Mouse (Mus musculus): Measurements from ENCODE around the gene Fbxo22. TPM values are rescaled to one million over a fixed set of nuclear protein-coding genes. Genes with fewer than 3 reads are reported as not detected.
A peak's percentile ranks its signal among the peaks of the same experiment; 100 is the strongest.

Gene Fbxo22
- 33.1 and 34.8 TPM in 2 replicates for polyA plus RNA-seq (2012; rRNA removed)

DNA sequence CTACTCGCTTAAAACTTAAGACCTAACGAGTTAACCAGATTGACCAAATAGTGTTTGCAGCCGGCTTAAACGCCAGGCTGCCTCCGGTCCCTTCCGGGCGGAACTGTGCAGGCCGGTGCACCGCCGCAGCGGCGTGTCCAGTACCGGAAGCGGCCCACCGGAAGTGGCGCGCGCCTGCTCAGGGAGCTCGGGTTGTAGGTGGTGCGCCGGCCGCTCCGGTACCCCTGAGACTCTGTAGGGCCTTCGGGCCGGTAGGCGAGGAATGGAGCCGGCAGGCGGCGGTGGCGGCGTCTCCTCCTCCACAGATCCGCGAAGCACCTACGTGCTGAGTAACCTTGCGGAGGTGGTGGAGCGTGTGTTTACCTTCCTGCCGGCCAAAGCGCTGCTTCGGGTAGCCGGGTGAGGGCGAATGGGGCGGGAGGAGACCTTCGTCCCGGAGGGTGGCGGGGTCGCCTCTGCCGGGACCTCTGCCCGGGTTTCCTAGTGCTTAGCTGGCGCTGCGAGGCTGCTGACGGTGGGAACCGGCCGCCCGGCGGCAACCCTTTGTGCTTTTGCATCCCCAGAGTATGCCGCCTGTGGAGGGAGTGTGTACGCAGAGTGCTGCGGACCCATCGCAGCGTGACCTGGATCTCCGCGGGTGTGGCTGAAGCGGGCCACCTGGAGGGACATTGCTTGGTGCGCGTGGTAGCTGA lies at the start of gene Fbxo22:
Gene Fbxo22 (plus strand): TSS at position 136 of the 692 bp plus-strand sequence.
- no peak for TF ChIP-seq CTCF (IDR thresholded peaks at IDR 0.05; ENCODE audit: extremely low read depth, insufficient read depth, low read length)
- TF ChIP-seq POLR2A (IDR thresholded peaks at IDR 0.05; ENCODE audit: extremely low read depth, insufficient read depth, low read length), result peak; percentile 82
- H3K27ac ChIP-seq (ENCODE audit: insufficient read depth, low read length), result peak within 1 kb of the TSS; percentile 36; the same call in 1 of the 2 replicates

DNA sequence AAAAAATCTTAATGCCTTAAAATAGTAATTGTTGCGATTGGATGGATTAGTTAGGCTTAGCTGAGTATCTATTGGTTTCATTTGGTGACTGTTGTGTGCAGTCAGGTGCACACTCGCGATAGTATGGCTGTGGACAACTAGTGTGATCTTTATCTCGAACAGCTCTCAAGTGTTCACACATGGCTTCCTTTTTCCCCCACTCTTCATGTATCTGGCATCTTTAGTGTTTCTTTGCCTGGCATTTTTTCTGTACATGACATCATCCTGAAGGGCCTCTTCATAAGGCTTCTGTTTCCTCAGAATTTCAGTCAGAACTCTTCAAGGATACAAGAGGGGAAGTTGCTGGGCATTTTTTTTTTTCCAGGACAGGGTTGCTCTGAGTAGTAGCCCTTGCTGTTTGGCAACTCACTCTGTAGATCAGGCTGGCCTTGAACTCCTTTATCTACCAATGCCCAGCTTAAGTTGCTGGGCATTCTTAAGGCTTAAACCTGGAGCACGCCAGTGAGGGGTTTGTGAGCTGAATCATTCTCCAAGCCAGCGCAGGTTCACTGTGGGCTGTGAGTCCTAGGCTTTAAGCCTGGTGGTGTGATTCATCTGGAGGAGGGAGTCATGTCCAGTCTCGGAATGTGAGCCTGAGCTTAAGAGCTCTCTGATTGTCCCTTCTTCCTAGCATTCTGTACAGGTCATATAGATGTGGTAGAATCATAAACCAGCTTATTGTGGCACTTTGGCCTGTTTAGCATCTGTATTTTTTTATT lies 37.9 kb upstream of the Fbxo22 start:
- Histone ChIP-seq H3K4me1 (ENCODE audit: control insufficient read depth, insufficient read depth, low read length) (no peaks in the 10 kb centered on the region; the same call in 1 of the 2 replicates), H3K4me3 (ENCODE audit: insufficient read depth, low read length) (no peak overlapping the region), H3K27ac (ENCODE audit: insufficient read depth, low read length) (no peak overlapping the region)
- no peak for TF ChIP-seq POLR2A (IDR thresholded peaks at IDR 0.05; ENCODE audit: extremely low read depth, insufficient read depth, low read length)
- TF ChIP-seq CTCF (IDR thresholded peaks at IDR 0.05; ENCODE audit: extremely low read depth, insufficient read depth, low read length), result no peak

More for the DNA sequence above, at the start of gene Fbxo22:
- H3K4me1 ChIP-seq (ENCODE audit: control insufficient read depth, insufficient read depth, low read length), result peaks cover 4% of the 10 kb centered on the region; the same call in 1 of the 2 replicates
- peak within 1 kb of the TSS; percentile 94 for H3K4me3 ChIP-seq (ENCODE audit: insufficient read depth, low read length)

DNA sequence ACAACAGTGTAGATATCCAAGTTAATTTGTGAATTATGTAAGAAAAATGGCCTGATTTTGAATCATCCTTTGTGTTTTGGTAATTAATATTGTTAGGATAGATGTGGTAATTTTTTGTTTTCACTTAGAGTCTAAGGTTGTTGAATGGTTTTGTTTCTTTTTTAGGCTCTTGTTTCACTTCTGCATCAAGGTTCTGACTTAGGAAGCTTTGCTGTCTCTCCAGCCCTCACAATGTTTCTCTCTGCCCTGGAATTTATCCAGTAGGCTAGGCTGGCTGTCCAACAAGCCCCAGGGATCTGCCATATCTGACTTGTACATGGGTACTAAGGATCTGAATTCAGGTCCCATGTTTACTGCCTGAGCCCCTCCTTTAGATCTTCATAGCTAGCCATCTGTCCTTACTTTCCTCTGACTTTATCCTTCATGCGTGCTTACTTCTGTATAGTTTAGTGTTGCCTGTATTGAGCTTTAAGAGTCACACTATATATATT lies 36.5 kb upstream of the Fbxo22 start:
- Histone ChIP-seq H3K27ac (ENCODE audit: insufficient read depth, low read length) (no peak overlapping the region), H3K4me1 (ENCODE audit: control insufficient read depth, insufficient read depth, low read length) (no peaks in the 10 kb centered on the region; the same call in 1 of the 2 replicates), H3K4me3 (ENCODE audit: insufficient read depth, low read length) (no peak overlapping the region)
- no peak for TF ChIP-seq CTCF (IDR thresholded peaks at IDR 0.05; ENCODE audit: extremely low read depth, insufficient read depth, low read length)
- TF ChIP-seq POLR2A (IDR thresholded peaks at IDR 0.05; ENCODE audit: extremely low read depth, insufficient read depth, low read length), result no peak

DNA sequence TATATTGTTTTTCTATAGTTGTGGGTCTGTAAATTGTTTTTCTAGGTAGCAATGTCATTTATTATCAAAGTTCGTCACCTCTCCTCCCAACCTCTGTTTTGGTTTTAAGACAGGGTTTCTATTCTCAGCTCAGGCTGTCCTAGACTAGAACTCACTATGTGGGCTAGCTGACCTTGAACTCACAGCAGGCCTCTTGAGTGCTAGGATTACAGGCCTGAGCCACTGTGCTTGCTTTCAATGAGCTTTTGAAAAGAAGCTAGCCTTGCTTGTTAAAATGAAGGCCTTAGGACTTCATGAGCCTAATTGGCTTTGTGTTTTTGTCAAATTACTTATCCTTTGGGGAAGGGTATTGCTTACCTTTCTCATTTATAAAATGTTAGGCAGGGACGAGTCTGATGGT lies 34.5 kb upstream of the Fbxo22 start:
- Histone ChIP-seq H3K4me3 (ENCODE audit: insufficient read depth, low read length) (no peak overlapping the region), H3K27ac (ENCODE audit: insufficient read depth, low read length) (no peak overlapping the region), H3K4me1 (ENCODE audit: control insufficient read depth, insufficient read depth, low read length) (no peaks in the 10 kb centered on the region; the same call in 1 of the 2 replicates)
- TF ChIP-seq CTCF (IDR thresholded peaks at IDR 0.05; ENCODE audit: extremely low read depth, insufficient read depth, low read length) (no peak), POLR2A (IDR thresholded peaks at IDR 0.05; ENCODE audit: extremely low read depth, insufficient read depth, low read length) (no peak)

DNA sequence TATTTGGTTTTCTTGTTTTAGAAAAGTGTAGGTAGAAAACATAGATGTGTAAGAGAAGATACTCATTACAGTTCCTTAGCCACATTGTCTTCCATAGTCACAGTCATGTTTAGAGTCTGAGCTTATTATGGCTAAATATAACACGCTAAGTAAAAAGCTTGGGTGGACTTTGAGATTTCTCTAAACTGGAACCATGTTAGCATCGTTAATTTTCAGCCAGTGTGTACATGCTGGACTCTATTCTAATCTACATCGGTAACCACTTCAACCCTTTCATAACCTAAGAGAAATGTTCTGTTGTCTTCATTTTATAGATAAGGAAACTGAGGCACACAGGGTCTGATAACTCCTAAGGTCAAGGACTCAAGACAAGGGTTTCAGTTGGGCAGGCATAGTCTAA lies 12.8 kb upstream of the Fbxo22 start:
- no peak overlapping the region for H3K4me3 ChIP-seq (ENCODE audit: insufficient read depth, low read length)
- TF ChIP-seq POLR2A (IDR thresholded peaks at IDR 0.05; ENCODE audit: extremely low read depth, insufficient read depth, low read length) (no peak), CTCF (IDR thresholded peaks at IDR 0.05; ENCODE audit: extremely low read depth, insufficient read depth, low read length) (no peak)
- H3K4me1 ChIP-seq (ENCODE audit: control insufficient read depth, insufficient read depth, low read length), result no peaks in the 10 kb centered on the region
- H3K27ac ChIP-seq (ENCODE audit: insufficient read depth, low read length), result no peak overlapping the region

DNA sequence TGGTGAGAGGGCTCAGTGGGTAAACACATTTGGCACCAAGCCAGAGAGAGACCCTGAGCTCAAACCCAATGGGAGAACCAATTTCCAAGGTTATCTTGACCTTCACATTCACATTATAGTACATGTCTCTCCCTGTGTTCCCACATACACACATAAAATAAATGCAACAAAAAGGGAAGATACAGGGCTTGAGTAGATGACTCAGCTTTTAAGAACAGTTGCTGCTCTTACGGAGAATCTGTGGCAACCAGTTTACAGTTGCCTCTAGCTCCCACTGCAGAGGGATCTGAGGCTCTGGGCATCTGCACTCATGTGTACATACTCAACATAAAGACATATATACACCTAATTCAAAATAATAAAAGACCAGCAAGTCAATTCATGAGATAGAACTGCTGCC lies 10.5 kb upstream of the Fbxo22 start:
- no peak overlapping the region for H3K4me3 ChIP-seq (ENCODE audit: insufficient read depth, low read length)
- H3K27ac ChIP-seq (ENCODE audit: insufficient read depth, low read length), result peak overlapping the region; percentile 29; the same call in 1 of the 2 replicates
- no peaks in the 10 kb centered on the region for H3K4me1 ChIP-seq (ENCODE audit: control insufficient read depth, insufficient read depth, low read length)
- TF ChIP-seq POLR2A (IDR thresholded peaks at IDR 0.05; ENCODE audit: extremely low read depth, insufficient read depth, low read length) (no peak), CTCF (IDR thresholded peaks at IDR 0.05; ENCODE audit: extremely low read depth, insufficient read depth, low read length) (no peak)

DNA sequence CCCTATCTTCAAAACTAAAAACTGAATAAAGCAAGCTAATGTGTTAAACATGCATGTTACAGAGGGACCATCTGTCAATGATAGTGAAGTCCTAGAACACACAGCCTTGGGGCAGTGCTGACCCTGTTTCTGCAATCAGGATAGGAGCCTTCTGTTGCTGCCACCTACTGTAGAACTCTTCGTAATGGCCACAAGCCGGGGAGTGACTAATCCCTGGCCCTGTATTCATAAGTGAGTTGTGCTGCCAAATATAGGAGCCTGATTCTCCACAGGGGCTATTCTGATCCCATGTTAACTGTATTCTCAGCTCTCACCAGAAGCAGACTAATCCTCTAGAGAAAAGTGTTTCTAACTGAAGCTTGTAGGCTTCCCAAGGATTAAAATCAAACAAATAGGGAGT lies 9.4 kb upstream of the Fbxo22 start:
- no peak overlapping the region for H3K27ac ChIP-seq (ENCODE audit: insufficient read depth, low read length)
- H3K4me3 ChIP-seq (ENCODE audit: insufficient read depth, low read length), result no peak overlapping the region
- TF ChIP-seq POLR2A (IDR thresholded peaks at IDR 0.05; ENCODE audit: extremely low read depth, insufficient read depth, low read length), result no peak
- TF ChIP-seq CTCF (IDR thresholded peaks at IDR 0.05; ENCODE audit: extremely low read depth, insufficient read depth, low read length), result no peak
- no peaks in the 10 kb centered on the region for H3K4me1 ChIP-seq (ENCODE audit: control insufficient read depth, insufficient read depth, low read length)

DNA sequence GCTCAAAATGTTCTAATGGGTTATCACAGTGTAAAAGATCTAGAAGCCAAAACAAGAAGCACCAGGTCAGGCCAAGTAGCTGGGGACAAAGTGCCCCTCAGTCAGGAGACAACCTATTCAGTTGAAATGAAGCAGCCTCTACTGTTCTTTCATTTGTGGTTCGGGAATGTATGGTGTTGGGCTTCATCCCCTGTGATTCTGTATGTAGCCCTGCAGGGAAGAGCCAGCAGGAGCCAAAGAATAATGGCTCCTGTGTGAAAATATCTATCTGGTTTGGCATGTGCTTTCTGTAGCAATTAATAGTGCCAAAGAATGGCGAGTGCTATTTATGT lies 301 bp upstream of the Fbxo22 start:
- Histone ChIP-seq H3K27ac (ENCODE audit: insufficient read depth, low read length) (peak overlapping the region; percentile 36; the same call in 1 of the 2 replicates), H3K4me1 (ENCODE audit: control insufficient read depth, insufficient read depth, low read length) (peaks cover 4% of the 10 kb centered on the region; the same call in 1 of the 2 replicates), H3K4me3 (ENCODE audit: insufficient read depth, low read length) (peak overlapping the region; percentile 94)
- TF ChIP-seq CTCF (IDR thresholded peaks at IDR 0.05; ENCODE audit: extremely low read depth, insufficient read depth, low read length), result no peak
- no peak for TF ChIP-seq POLR2A (IDR thresholded peaks at IDR 0.05; ENCODE audit: extremely low read depth, insufficient read depth, low read length)

DNA sequence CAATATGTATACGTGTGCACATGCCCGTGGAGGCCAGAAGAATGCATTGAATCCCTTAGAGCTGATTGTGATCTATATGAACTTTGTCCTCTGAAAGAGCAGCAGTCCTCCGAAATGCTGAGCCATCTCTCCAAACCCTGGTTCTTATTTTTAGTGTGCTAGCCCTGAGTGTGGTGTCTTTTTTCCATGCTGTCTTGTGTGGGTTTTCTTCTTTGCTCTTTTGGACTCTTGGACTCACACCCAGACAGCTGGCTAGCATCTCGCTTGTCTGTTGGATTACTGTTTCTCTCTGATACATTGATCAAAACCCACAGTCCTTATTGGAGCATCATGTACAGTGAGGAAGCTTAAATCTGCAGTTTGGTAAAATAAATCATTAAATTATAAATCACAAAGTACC lies 2.9 kb downstream of the Fbxo22 start:
- Histone ChIP-seq H3K4me1 (ENCODE audit: control insufficient read depth, insufficient read depth, low read length) (peaks cover 4% of the 10 kb centered on the region), H3K4me3 (ENCODE audit: insufficient read depth, low read length) (no peak overlapping the region), H3K27ac (ENCODE audit: insufficient read depth, low read length) (no peak overlapping the region)
- TF ChIP-seq CTCF (IDR thresholded peaks at IDR 0.05; ENCODE audit: extremely low read depth, insufficient read depth, low read length), result no peak
- TF ChIP-seq POLR2A (IDR thresholded peaks at IDR 0.05; ENCODE audit: extremely low read depth, insufficient read depth, low read length), result no peak

All from cortical plate, adult 2 months (tissue).